Mouse (Mus musculus): ENCODE measurements around the gene Olfr844. TPM values are rescaled to one million over a fixed set of nuclear protein-coding genes. Genes with fewer than 3 reads are reported as not detected.

The Olfr844 gene
- polyA plus RNA-seq (2014; fragmentation: Nextera tagmentation; extraction: Ambion mirVana): not detected in 2 replicates

GRCm38 (mm10) chr9:19316047-19316446 lies at the start of gene Olfr844:
Gene Olfr844, plus strand, starts transcription at chr9:19316347.
- DNase-seq (ENCODE audit: low spot score): no peak
- no peak within 1 kb of the TSS for H3K4me2 ChIP-seq (ENCODE audit: low read length)
- H3K9me3 ChIP-seq (ENCODE audit: control insufficient read depth, low read length): 0 out of 2 replicates have a peak, but pooled peaks cover 2% of the 10 kb centered on the region
- no peaks in the 10 kb centered on the region for H3K27me3 ChIP-seq (replicated peaks; ENCODE audit: control insufficient read depth, insufficient read depth, low read length)
- no peak for ATAC-seq (replicated peaks; ENCODE audit: low FRiP score, low TSS enrichment, low read depth)
- no peak within 1 kb of the TSS for H3K9ac ChIP-seq (ENCODE audit: low read length)
- no peak within 1 kb of the TSS for H3K4me3 ChIP-seq (ENCODE audit: low read depth, low read length)
- no peaks in the 10 kb centered on the region for H3K4me1 ChIP-seq (replicated peaks; ENCODE audit: control insufficient read depth, insufficient read depth, low read length)
- no peaks in the 10 kb centered on the region for H3K36me3 ChIP-seq (ENCODE audit: control insufficient read depth, insufficient read depth, low read length)
- no peak within 1 kb of the TSS for H3K27ac ChIP-seq (ENCODE audit: low read depth)

- Histone ChIP-seq H3K27ac (ENCODE audit: low read depth) (no peak within 1 kb of the TSS), H3K9me3 (ENCODE audit: control insufficient read depth, low read length) (no peaks in the 10 kb centered on the region), H3K27me3 (replicated peaks; ENCODE audit: control insufficient read depth, insufficient read depth, low read length) (no peaks in the 10 kb centered on the region), H3K36me3 (ENCODE audit: control insufficient read depth, insufficient read depth, low read length) (no peaks in the 10 kb centered on the region), H3K4me2 (ENCODE audit: low read length) (no peak within 1 kb of the TSS), H3K4me1 (replicated peaks; ENCODE audit: control insufficient read depth, insufficient read depth, low read length) (no peaks in the 10 kb centered on the region), H3K9ac (ENCODE audit: low read length) (no peak within 1 kb of the TSS), H3K4me3 (ENCODE audit: low read depth, low read length) (no peak within 1 kb of the TSS)
- 69% methylated on average over 1 of the region's 1 CpGs for WGBS
- ATAC-seq (replicated peaks; ENCODE audit: low FRiP score, low TSS enrichment, low read depth) (no peak), DNase-seq (ENCODE audit: low spot score) (no peak)
Observed at GRCm38 (mm10) chr9:19336157-19336556, 20.0 kb downstream of the Olfr844 start, which contains the start of gene Olfr845. Gene Olfr845, plus strand, starts transcription at chr9:19336457.

- ATAC-seq (replicated peaks; ENCODE audit: low FRiP score, low TSS enrichment, low read depth) (no peak), DNase-seq (ENCODE audit: low spot score) (no peak)
- H3K9ac ChIP-seq (ENCODE audit: low read length): no peak within 1 kb of the TSS
- no peaks in the 10 kb centered on the region for H3K27me3 ChIP-seq (replicated peaks; ENCODE audit: control insufficient read depth, insufficient read depth, low read length)
- no peak within 1 kb of the TSS for H3K27ac ChIP-seq (ENCODE audit: low read depth)
- H3K9me3 ChIP-seq (ENCODE audit: control insufficient read depth, low read length): no peaks in the 10 kb centered on the region
- H3K4me2 ChIP-seq (ENCODE audit: low read length): no peak within 1 kb of the TSS
- WGBS: 44% methylated on average over 1 of the region's 1 CpGs
- no peak within 1 kb of the TSS for H3K4me3 ChIP-seq (ENCODE audit: low read depth, low read length)
- no peaks in the 10 kb centered on the region for H3K4me1 ChIP-seq (replicated peaks; ENCODE audit: control insufficient read depth, insufficient read depth, low read length)
- no peaks in the 10 kb centered on the region for H3K36me3 ChIP-seq (ENCODE audit: control insufficient read depth, insufficient read depth, low read length)
Observed at GRCm38 (mm10) chr9:19363905-19364304, 47.8 kb downstream of the Olfr844 start, which contains the start of gene Olfr846. Gene Olfr846, minus strand, starts transcription at chr9:19364005.

Other genes starting within 250 kb of the Olfr844 start
- not detected in 2 replicates for gene Olfr836, start 196.0 kb upstream of the Olfr844 start, polyA plus RNA-seq (2014; fragmentation: Nextera tagmentation; extraction: Ambion mirVana)
- gene Olfr837, start 180.0 kb upstream of the Olfr844 start, polyA plus RNA-seq (2014; fragmentation: Nextera tagmentation; extraction: Ambion mirVana): 0.12 TPM in 1 of 2 replicates, not detected in the other
- gene Olfr839-ps1, start 139.0 kb upstream of the Olfr844 start, polyA plus RNA-seq (2014; fragmentation: Nextera tagmentation; extraction: Ambion mirVana): not detected in 2 replicates
- gene Olfr843, start 64.4 kb upstream of the Olfr844 start, polyA plus RNA-seq (2014; fragmentation: Nextera tagmentation; extraction: Ambion mirVana): not detected in 2 replicates
- not detected in 2 replicates for gene Olfr845, start 20.1 kb downstream of the Olfr844 start, polyA plus RNA-seq (2014; fragmentation: Nextera tagmentation; extraction: Ambion mirVana)
- not detected in 2 replicates for gene Olfr846, start 47.7 kb downstream of the Olfr844 start, polyA plus RNA-seq (2014; fragmentation: Nextera tagmentation; extraction: Ambion mirVana)
- gene Olfr847, start 62.3 kb downstream of the Olfr844 start, polyA plus RNA-seq (2014; fragmentation: Nextera tagmentation; extraction: Ambion mirVana): not detected in 2 replicates
- not detected in 2 replicates for gene Olfr849, start 123.9 kb downstream of the Olfr844 start, polyA plus RNA-seq (2014; fragmentation: Nextera tagmentation; extraction: Ambion mirVana)
- gene Olfr850, start 161.9 kb downstream of the Olfr844 start, polyA plus RNA-seq (2014; fragmentation: Nextera tagmentation; extraction: Ambion mirVana): not detected in 2 replicates
- not detected in 2 replicates for gene Olfr851, start 176.9 kb downstream of the Olfr844 start, polyA plus RNA-seq (2014; fragmentation: Nextera tagmentation; extraction: Ambion mirVana)
- gene Olfr853, start 224.7 kb downstream of the Olfr844 start, polyA plus RNA-seq (2014; fragmentation: Nextera tagmentation; extraction: Ambion mirVana): not detected in 2 replicates

All from intestine, embryonic 14.5 days (tissue).